Mouse (Mus musculus) ES-E14 (cell line): ENCODE results near the gene Fbxo44. TPM values are rescaled to one million over a fixed set of nuclear protein-coding genes. Genes with fewer than 3 reads are reported as not detected.
A peak's percentile ranks its signal among the peaks of the same experiment; 100 is the strongest.

Experiments used
- DNase-seq: peaks from one replicate; pipeline ENCODE4 v3.0.0-alpha.2; 2013; ENCODE audit warnings: low read depth, low spot score
- H3K27ac ChIP-seq: 2 replicates; pipeline ENCODE4 v1.5.1; 2012; ENCODE audit warnings: low read depth, mild to moderate bottlenecking, low read length, moderate library complexity, mixed read lengths; ENCODE audit not compliant: poor library complexity, insufficient read depth, severe bottlenecking
- H3K36me3 ChIP-seq: 2 replicates; pipeline ENCODE4 v1.6.1; 2012; ENCODE audit warnings: mild to moderate bottlenecking, low read length, moderate library complexity, mixed read lengths; ENCODE audit not compliant: control insufficient read depth, poor library complexity, insufficient read depth, severe bottlenecking
- H3K4me1 ChIP-seq, 2 experiments: fragments of 150-350 bp in 1 of 2; sonication (generic) in 1 of 2; 2 replicates each; pipeline ENCODE4 v1.6.1; 2012; ENCODE audit warnings: low read length in 2 of 2, mild to moderate bottlenecking in 1 of 2, mixed read lengths in 1 of 2; ENCODE audit not compliant: control insufficient read depth in 2 of 2, insufficient read depth in 2 of 2, poor library complexity in 1 of 2
- H3K4me3 ChIP-seq, 2 experiments: fragments of 150-350 bp in 1 of 2; sonication (generic) in 1 of 2; 2 replicates each; pipeline ENCODE4 v1.5.1; 2012; ENCODE audit warnings: low read length in 2 of 2, low read depth in 1 of 2, mild to moderate bottlenecking in 1 of 2, mixed read lengths in 1 of 2; ENCODE audit not compliant: insufficient read depth in 1 of 2, poor library complexity in 1 of 2, severe bottlenecking in 1 of 2
- H3K9ac ChIP-seq: 2 replicates; pipeline ENCODE4 v1.6.1; 2012; ENCODE audit warnings: low read depth, mild to moderate bottlenecking, low read length, mixed read lengths; ENCODE audit not compliant: poor library complexity, insufficient read depth, severe bottlenecking
- H3K9me3 ChIP-seq: fragments of 150-350 bp; sonication (generic); 2 replicates; pipeline ENCODE4 v1.6.1; 2012; ENCODE audit warnings: low read depth, mild to moderate bottlenecking, low read length; ENCODE audit not compliant: control insufficient read depth, insufficient read depth
- CHD2 ChIP-seq: IDR thresholded peaks from 2 replicates; pipeline ENCODE4 v1.6.1; 2014; ENCODE audit warnings: mild to moderate bottlenecking, low read depth, low read length, inconsistent platforms
- HCFC1 ChIP-seq: IDR thresholded peaks from 2 replicates; pipeline ENCODE4 v1.6.1; 2012; ENCODE audit warnings: low read length, inconsistent platforms, borderline replicate concordance; ENCODE audit not compliant: insufficient read depth
- MAFK ChIP-seq: IDR thresholded peaks from 2 replicates; pipeline ENCODE4 v1.6.1; 2014; ENCODE audit warnings: mild to moderate bottlenecking, low read depth, low read length, inconsistent platforms; ENCODE audit not compliant: insufficient read depth
- ZC3H11A ChIP-seq: IDR thresholded peaks from 2 replicates; pipeline ENCODE4 v1.6.1; 2012; ENCODE audit warnings: low read depth, mild to moderate bottlenecking, inconsistent platforms, low read length, borderline replicate concordance
- ZNF384 ChIP-seq: IDR thresholded peaks from 2 replicates; pipeline ENCODE4 v1.6.1; 2012; ENCODE audit warnings: low read depth, low read length, inconsistent platforms
- in situ Hi-C, 2 experiments: fragments of 600-800 bp; cut with MboI; formaldehyde crosslinking; loops; one replicate each; pipeline ENCODE4 v1.15.1; 2025; ENCODE audit warnings: low sequenced_read_pairs in 2 of 2, inconsistent platforms in 1 of 2; ENCODE audit not compliant: unreplicated experiment in 2 of 2
- total RNA-seq: library from RNA; depleted of rRNA; stranded (reverse); fragments of 300-350 nt; gene quantifications from 2 replicates; pipeline ENCODE4 v1.2.3, GENCODE M21; 2012; rRNA removed

The Fbxo44 gene
- 5.1 and 11.0 TPM in 2 replicates for total RNA-seq

- no peak for DNase-seq
- Histone ChIP-seq H3K4me1 (peaks cover 3 to 34% of the 10 kb centered on the region in 2 experiments; a peak in 2 of 4 replicates), H3K9ac (peak within 1 kb of the TSS; percentile 85), H3K4me3 (peak within 1 kb of the TSS; percentile 82 to 95), H3K27ac (peak within 1 kb of the TSS; percentile 64), H3K9me3 (no peaks in the 10 kb centered on the region), H3K36me3 (peaks cover 11% of the 10 kb centered on the region)
- in situ Hi-C loops = no loop called here
- TF ChIP-seq CHD2 (no peak), ZNF384 (no peak), ZC3H11A (no peak), MAFK (no peak), HCFC1 (no peak)
Observed at GRCm38 (mm10) chr4:148160436-148161390, at the start of gene Fbxo44, which contains the start of gene Fbxo2. Gene Fbxo44, minus strand, starts transcription at chr4:148160482. Gene Fbxo2, plus strand, starts transcription at chr4:148160621.

- TF ChIP-seq ZC3H11A (no peak), CHD2 (no peak), HCFC1 (no peak), MAFK (no peak), ZNF384 (no peak)
- no peak overlapping the region for H3K27ac ChIP-seq
- no peaks in the 10 kb centered on the region for H3K9me3 ChIP-seq
- no peak for DNase-seq
- no peak overlapping the region for H3K9ac ChIP-seq
- no peak overlapping the region for H3K4me3 ChIP-seq
- in situ Hi-C loops = no loop called here
- no peaks in the 10 kb centered on the region for H3K4me1 ChIP-seq
- no peaks in the 10 kb centered on the region for H3K36me3 ChIP-seq
Observed at GRCm38 (mm10) chr4:148204873-148205232, 44.6 kb upstream of the Fbxo44 start.

GRCm38 (mm10) chr4:148204061-148204872, 44.0 kb upstream of the Fbxo44 start:
- H3K27ac ChIP-seq = no peak overlapping the region
- TF ChIP-seq ZNF384 (no peak), CHD2 (no peak), HCFC1 (no peak), MAFK (no peak), ZC3H11A (no peak)

GRCm38 (mm10) chr4:148203557-148203956, 43.3 kb upstream of the Fbxo44 start:
- DNase-seq = no peak
- in situ Hi-C loops = no loop called here
- H3K9me3 ChIP-seq = no peaks in the 10 kb centered on the region
- no peaks in the 10 kb centered on the region for H3K36me3 ChIP-seq
- H3K9ac ChIP-seq = no peak overlapping the region
- TF ChIP-seq ZNF384 = no peak
- H3K27ac ChIP-seq = no peak overlapping the region
- H3K4me3 ChIP-seq = no peak overlapping the region
- H3K4me1 ChIP-seq = no peaks in the 10 kb centered on the region

More at GRCm38 (mm10) chr4:148204061-148204872, 44.0 kb upstream of the Fbxo44 start:
- Histone ChIP-seq H3K9ac (no peak overlapping the region), H3K4me1 (no peaks in the 10 kb centered on the region), H3K9me3 (no peaks in the 10 kb centered on the region), H3K36me3 (no peaks in the 10 kb centered on the region), H3K4me3 (no peak overlapping the region)
- no peak for DNase-seq
- in situ Hi-C loops = no loop called here
